Mouse (Mus musculus) liver, adult 2 months (tissue): ENCODE results near the gene Col23a1.

ENCODE experiments used
- CTCF ChIP-seq: fragments of 200-500 bp; IDR thresholded peaks from 2 replicates; pipeline ENCODE4 v1.5.1; 2011; ENCODE audit warnings: low read depth, low read length, control low read depth
- POLR2A ChIP-seq: fragments of 200-500 bp; IDR thresholded peaks from 2 replicates; pipeline ENCODE4 v1.6.1; 2011; ENCODE audit warnings: low read length, control low read depth; ENCODE audit not compliant: insufficient read depth; ENCODE audit errors: extremely low read depth

DNA sequence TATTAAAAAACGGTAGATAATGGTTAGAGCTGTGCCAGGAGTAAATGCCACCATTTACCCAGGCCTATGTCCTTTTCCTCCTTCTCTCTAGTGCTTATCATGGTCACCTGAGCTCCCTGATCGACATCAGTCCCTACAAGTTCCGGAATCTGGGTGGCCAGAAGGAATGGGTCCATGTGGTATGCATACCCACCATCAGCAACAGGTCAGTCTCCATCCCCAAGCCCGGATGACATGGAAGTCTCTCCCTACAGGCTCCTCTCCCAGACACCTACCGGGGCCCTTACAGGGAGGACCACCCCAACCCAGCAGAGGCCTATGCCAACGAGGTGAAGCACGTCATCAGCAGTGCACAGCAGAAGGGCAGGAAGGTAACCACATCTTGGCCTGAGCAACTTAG, 302.2 kb downstream of the Col23a1 start:
- TF ChIP-seq POLR2A, result no peak
- TF ChIP-seq CTCF, result no peak
